Mouse (Mus musculus) limb, embryonic 15.5 days (tissue): Measurements from ENCODE around the gene Kcnv2. TPM values are rescaled to one million over a fixed set of nuclear protein-coding genes. Genes with fewer than 3 reads are reported as not detected.

Experiments used
- ATAC-seq: fragments of 200-750 bp; cut with Nextera tagmentation; 2 replicates; pipeline ENCODE4 v1.8.0; 2017; ENCODE audit warnings: low read depth, moderate TSS enrichment; ENCODE audit not compliant: insufficient number of reproducible peaks, low FRiP score, low TSS enrichment
- H3K27ac ChIP-seq: fragments of 300-500 bp; sonication (generic); 2 replicates; pipeline ENCODE4 v1.5.1; 2015; ENCODE audit warnings: moderate library complexity, mild to moderate bottlenecking, inconsistent platforms
- H3K27me3 ChIP-seq: fragments of 300-500 bp; sonication (generic); 2 replicates; pipeline ENCODE4 v1.6.1; 2015; ENCODE audit warnings: inconsistent platforms
- H3K36me3 ChIP-seq: fragments of 300-500 bp; sonication (generic); 2 replicates; pipeline ENCODE4 v1.6.1; 2015; ENCODE audit warnings: inconsistent platforms
- H3K4me1 ChIP-seq: fragments of 300-500 bp; sonication (generic); 2 replicates; pipeline ENCODE4 v1.6.1; 2015; ENCODE audit warnings: inconsistent platforms
- H3K4me2 ChIP-seq: fragments of 300-500 bp; sonication (generic); 2 replicates; pipeline ENCODE4 v1.6.1; 2015; ENCODE audit warnings: mild to moderate bottlenecking, inconsistent platforms
- H3K4me3 ChIP-seq: fragments of 300-500 bp; sonication (generic); 2 replicates; pipeline ENCODE4 v1.5.1; 2015; ENCODE audit warnings: mild to moderate bottlenecking, inconsistent platforms
- H3K9ac ChIP-seq: fragments of 300-500 bp; sonication (generic); 2 replicates; pipeline ENCODE4 v1.6.1; 2015; ENCODE audit warnings: inconsistent platforms
- H3K9me3 ChIP-seq: fragments of 300-500 bp; sonication (generic); 2 replicates; pipeline ENCODE4 v1.6.1; 2016; ENCODE audit warnings: inconsistent platforms
- WGBS: fragments of 180-500 bp; shearing (Covaris S2); methylation state at CpG from one replicate; pipeline ENCODE4 v1.1.7; 2015; 5-methylcytosine and 5-hydroxymethylcytosine counted together
- polyA plus RNA-seq: library from polyadenylated mRNA; unstranded; fragments of >200 nt; fragmentation: Nextera tagmentation; extraction: Ambion mirVana; gene quantifications from 2 replicates; pipeline ENCODE4 v1.2.1, GENCODE M21; 2015

The Kcnv2 gene
- polyA plus RNA-seq, 1 experiment from 2014 or later: 0.03 TPM

GRCm38 (mm10) chr19:27325558-27325957, 3.2 kb downstream of the Kcnv2 start:
- Histone ChIP-seq H3K4me2 (no peak overlapping the region), H3K4me1 (no peaks in the 10 kb centered on the region), H3K27me3 (no peaks in the 10 kb centered on the region), H3K27ac (no peak overlapping the region), H3K36me3 (no peaks in the 10 kb centered on the region), H3K9me3 (no peaks in the 10 kb centered on the region), H3K4me3 (no peak overlapping the region), H3K9ac (no peak overlapping the region)
- WGBS: 66% methylated on average over 6 of the region's 6 CpGs
- ATAC-seq: no peak

GRCm38 (mm10) chr19:27327569-27327968, 5.2 kb downstream of the Kcnv2 start:
- ATAC-seq: no peak
- no peaks in the 10 kb centered on the region for H3K36me3 ChIP-seq
- H3K4me3 ChIP-seq: no peak overlapping the region
- no peak overlapping the region for H3K27ac ChIP-seq
- H3K4me2 ChIP-seq: no peak overlapping the region
- no peaks in the 10 kb centered on the region for H3K9me3 ChIP-seq
- H3K9ac ChIP-seq: no peak overlapping the region
- no peaks in the 10 kb centered on the region for H3K4me1 ChIP-seq
- no peaks in the 10 kb centered on the region for H3K27me3 ChIP-seq
- WGBS: 98% methylated on average over 6 of the region's 6 CpGs

GRCm38 (mm10) chr19:27328166-27328565, 5.8 kb downstream of the Kcnv2 start:
- Histone ChIP-seq H3K9me3 (no peaks in the 10 kb centered on the region), H3K9ac (no peak overlapping the region), H3K27me3 (0 out of 2 replicates have a peak, but pooled peaks cover 1% of the 10 kb centered on the region), H3K4me3 (no peak overlapping the region), H3K36me3 (no peaks in the 10 kb centered on the region), H3K4me1 (no peaks in the 10 kb centered on the region), H3K27ac (no peak overlapping the region), H3K4me2 (no peak overlapping the region)
- no peak for ATAC-seq
- 42% methylated on average over 3 of the region's 3 CpGs for WGBS

- H3K36me3 ChIP-seq: no peaks in the 10 kb centered on the region
- WGBS: 77% methylated on average over 4 of the region's 4 CpGs
- H3K4me2 ChIP-seq: no peak overlapping the region
- no peaks in the 10 kb centered on the region for H3K9me3 ChIP-seq
- no peak overlapping the region for H3K9ac ChIP-seq
- H3K4me3 ChIP-seq: no peak overlapping the region
- no peak for ATAC-seq
- H3K4me1 ChIP-seq: no peaks in the 10 kb centered on the region
- no peak overlapping the region for H3K27ac ChIP-seq
- H3K27me3 ChIP-seq: 0 out of 2 replicates have a peak, but pooled peaks cover 4% of the 10 kb centered on the region
Observed at GRCm38 (mm10) chr19:27328644-27329043, 6.3 kb downstream of the Kcnv2 start.

GRCm38 (mm10) chr19:27332207-27332794, 9.9 kb downstream of the Kcnv2 start:
- ATAC-seq: no peak
- Histone ChIP-seq H3K4me1 (0 out of 2 replicates have a peak, but pooled peaks cover 4% of the 10 kb centered on the region), H3K36me3 (no peaks in the 10 kb centered on the region), H3K27ac (no peak overlapping the region), H3K9me3 (no peaks in the 10 kb centered on the region), H3K4me3 (no peak overlapping the region), H3K27me3 (0 out of 2 replicates have a peak, but pooled peaks cover 4% of the 10 kb centered on the region), H3K4me2 (no peak overlapping the region), H3K9ac (no peak overlapping the region)
- WGBS: 37% methylated on average over 6 of the region's 6 CpGs

GRCm38 (mm10) chr19:27336126-27336917, 13.9 kb downstream of the Kcnv2 start:
- Histone ChIP-seq H3K36me3 (no peaks in the 10 kb centered on the region), H3K4me1 (0 out of 2 replicates have a peak, but pooled peaks cover 4% of the 10 kb centered on the region), H3K4me2 (no peak overlapping the region), H3K9ac (no peak overlapping the region), H3K9me3 (no peaks in the 10 kb centered on the region), H3K27me3 (0 out of 2 replicates have a peak, but pooled peaks cover 4% of the 10 kb centered on the region), H3K27ac (peak overlapping the region; percentile 57; the same call in 1 of the 2 replicates), H3K4me3 (no peak overlapping the region)
- 61% methylated on average over 4 of the region's 4 CpGs for WGBS
- ATAC-seq: 0 out of 2 replicates have a peak, but pooled peaks have one; percentile 32

- H3K4me1 ChIP-seq: no peaks in the 10 kb centered on the region
Observed at GRCm38 (mm10) chr19:27346501-27346900, 24.1 kb downstream of the Kcnv2 start.

GRCm38 (mm10) chr19:27351700-27352099, 29.3 kb downstream of the Kcnv2 start:
- no peak overlapping the region for H3K4me2 ChIP-seq
- no peak overlapping the region for H3K9ac ChIP-seq
- WGBS: 70% methylated on average over 6 of the region's 6 CpGs
- H3K4me1 ChIP-seq: no peaks in the 10 kb centered on the region
- H3K36me3 ChIP-seq: no peaks in the 10 kb centered on the region
- ATAC-seq: no peak
- no peaks in the 10 kb centered on the region for H3K9me3 ChIP-seq
- no peak overlapping the region for H3K27ac ChIP-seq
- no peak overlapping the region for H3K4me3 ChIP-seq
- no peaks in the 10 kb centered on the region for H3K27me3 ChIP-seq

More at GRCm38 (mm10) chr19:27346501-27346900, 24.1 kb downstream of the Kcnv2 start:
- H3K9me3 ChIP-seq: no peaks in the 10 kb centered on the region
- 80% methylated on average over 1 of the region's 1 CpGs for WGBS
- H3K27me3 ChIP-seq: no peaks in the 10 kb centered on the region
- H3K36me3 ChIP-seq: no peaks in the 10 kb centered on the region
- H3K9ac ChIP-seq: no peak overlapping the region
- H3K4me2 ChIP-seq: no peak overlapping the region
- no peak for ATAC-seq
- no peak overlapping the region for H3K4me3 ChIP-seq
- H3K27ac ChIP-seq: no peak overlapping the region

GRCm38 (mm10) chr19:27360381-27360780, 38.0 kb downstream of the Kcnv2 start:
- Histone ChIP-seq H3K27ac (no peak overlapping the region), H3K4me2 (no peak overlapping the region), H3K9me3 (no peaks in the 10 kb centered on the region), H3K9ac (no peak overlapping the region), H3K4me3 (no peak overlapping the region), H3K4me1 (0 out of 2 replicates have a peak, but pooled peaks cover 2% of the 10 kb centered on the region), H3K36me3 (no peaks in the 10 kb centered on the region), H3K27me3 (no peaks in the 10 kb centered on the region)
- no peak for ATAC-seq

GRCm38 (mm10) chr19:27363891-27364290, 41.5 kb downstream of the Kcnv2 start:
- no peak for ATAC-seq
- Histone ChIP-seq H3K9ac (no peak overlapping the region), H3K9me3 (no peaks in the 10 kb centered on the region), H3K4me1 (0 out of 2 replicates have a peak, but pooled peaks cover 2% of the 10 kb centered on the region), H3K36me3 (no peaks in the 10 kb centered on the region), H3K27ac (no peak overlapping the region), H3K27me3 (no peaks in the 10 kb centered on the region), H3K4me2 (no peak overlapping the region), H3K4me3 (no peak overlapping the region)
- 60% methylated on average over 4 of the region's 4 CpGs for WGBS

GRCm38 (mm10) chr19:27364521-27364931, 42.1 kb downstream of the Kcnv2 start:
- no peak overlapping the region; the same call in 1 of the 2 replicates for H3K4me3 ChIP-seq
- ATAC-seq: no peak
- no peak overlapping the region for H3K9ac ChIP-seq

More at GRCm38 (mm10) chr19:27364521-27364931, 42.1 kb downstream of the Kcnv2 start:
- H3K4me1 ChIP-seq: 0 out of 2 replicates have a peak, but pooled peaks cover 2% of the 10 kb centered on the region
- no peaks in the 10 kb centered on the region for H3K27me3 ChIP-seq
- H3K9me3 ChIP-seq: no peaks in the 10 kb centered on the region
- H3K27ac ChIP-seq: no peak overlapping the region
- WGBS: 9% methylated on average over 8 of the region's 8 CpGs
- no peaks in the 10 kb centered on the region for H3K36me3 ChIP-seq
- H3K4me2 ChIP-seq: 0 out of 2 replicates have a peak overlapping the region, but pooled peaks have one; percentile 29
